ENCODE assay signal across 12 mouse cellular contexts in genomic region chr3:90114342-90114741, GRCm38 (mm10). TPM values are rescaled to one million over a fixed set of nuclear protein-coding genes. Genes with fewer than 3 reads are reported as not detected.
DNase-seq lines count a peak whose midpoint lies in the region; ATAC-seq and TF ChIP-seq lines count a peak whose summit lies in the region.
"Had no signal": no experiment of that assay in that cellular context is flagged by ENCODE, and none has a peak within 500 bp of the region (broad histone marks: within the 10 kb centered on the region; RNA-seq: fewer than 3 reads in every experiment).

No protein-coding gene starts in this region.

- DNase-seq in hindbrain, postnatal 0 days (ENCODE audit: low spot score) = peak; percentile 16
- DNase-seq in hindbrain, embryonic 10.5 days (ENCODE audit: low spot score) = no peak
- DNase-seq in A20 (ENCODE audit: low read depth, low spot score) (peak; percentile 58), Patski (ENCODE audit: low read depth, low spot score) (no peak)
- peak; percentile 73 for DNase-seq in lung, postnatal 36 days
- DNase-seq in urinary bladder, postnatal 25 days (ENCODE audit: low spot score) = no peak
- no peak for DNase-seq in right cerebral cortex, postnatal 25 days
- DNase-seq: cerebellum, adult 11 months; heart, postnatal 36 days; layer of hippocampus, adult 9-11 months had no signal

- in situ Hi-C loops in Patski (cut with MboI; ENCODE audit: low pct_unique_long_range_greater_than_20kb) = no loop called here

- H3K27ac ChIP-seq in hindbrain, postnatal 0 days = no peak overlapping the region
- no peak overlapping the region for H3K27ac ChIP-seq in hindbrain, embryonic 10.5 days

- CTCF ChIA-PET in Patski (lab: Charles Lee) = interaction anchor here (1.1 to 4.7 kb wide), 3 partner anchors 8 to 161 kb away, joined by 3 to 17 read pairs (median 3); no protein-coding TSS in a partner anchor

- no peak overlapping the region for H3K4me3 ChIP-seq in hindbrain, postnatal 0 days (ENCODE audit: low read length)
- H3K4me3 ChIP-seq in hindbrain, embryonic 10.5 days = no peak overlapping the region

- H3K9me3 ChIP-seq in hindbrain, postnatal 0 days (ENCODE audit: low read length) = no peaks in the 10 kb centered on the region
- no peaks in the 10 kb centered on the region for H3K9me3 ChIP-seq in hindbrain, embryonic 10.5 days

- H3K4me1 ChIP-seq in hindbrain, postnatal 0 days (ENCODE audit: insufficient read depth, low read length) = no peaks in the 10 kb centered on the region
- H3K4me1 ChIP-seq in hindbrain, embryonic 10.5 days (replicated peaks) = no peaks in the 10 kb centered on the region

- H3K36me3 ChIP-seq in hindbrain, postnatal 0 days (ENCODE audit: insufficient read depth, low read length) = no peaks in the 10 kb centered on the region
- no peaks in the 10 kb centered on the region for H3K36me3 ChIP-seq in hindbrain, embryonic 10.5 days

- no peak for TF ChIP-seq CTCF in hindbrain, postnatal 0 days (IDR thresholded peaks at IDR 0.05; ENCODE audit: low read depth)
- peak; percentile 38 for TF ChIP-seq CTCF in Patski (IDR thresholded peaks at IDR 0.05)

- 98% methylated on average over 2 of the region's 2 CpGs for WGBS in hindbrain, postnatal 0 days
- 85% methylated on average over 2 of the region's 2 CpGs for WGBS in hindbrain, embryonic 10.5 days

- POLR2A ChIA-PET in Patski (lab: Charles Lee) = interaction anchor here (0.6 kb wide), 2 partner anchors 83 to 414 kb away, joined by 3 read pairs; no protein-coding TSS in a partner anchor

- H3K9ac ChIP-seq in hindbrain, postnatal 0 days (replicated peaks; ENCODE audit: low read length) = no peak overlapping the region

- ATAC-seq in hindbrain, postnatal 0 days = no peak
- no peak for ATAC-seq in Patski
- ATAC-seq in frontal cortex, adult (ENCODE audit: low TSS enrichment) = no peak

- no peaks in the 10 kb centered on the region for H3K27me3 ChIP-seq in hindbrain, postnatal 0 days (ENCODE audit: insufficient read depth, low read length)
- H3K27me3 ChIP-seq in hindbrain, embryonic 10.5 days (ENCODE audit: insufficient read depth, poor library complexity, severe bottlenecking) = no peaks in the 10 kb centered on the region
- H3K27me3 ChIP-seq in Patski = no peaks in the 10 kb centered on the region

- H3K4me2 ChIP-seq in hindbrain, postnatal 0 days (ENCODE audit: low read depth, low read length) = no peak overlapping the region
- H3K4me2 ChIP-seq: liver, embryonic 11.5 days had no signal

RNA-seq across cellular contexts. Expression of gene Nup210l, which starts 10.4 kb away (rescaled TPM):
- total RNA-seq in hindbrain, postnatal 0 days (2014; rRNA removed) = 0.52 and 0.65 TPM in 2 replicates
- 0.11 TPM in 2 replicates for polyA plus RNA-seq in hindbrain, postnatal 0 days (2015; fragmentation: Nextera tagmentation; extraction: Ambion mirVana)
- polyA plus RNA-seq in hindbrain, embryonic 10.5 days (2016; fragmentation: Nextera tagmentation; extraction: Ambion mirVana) = 0.50 and 0.56 TPM in 2 replicates
- 0.46 TPM for polyA plus RNA-seq in Patski (2021)

RNA-seq across cellular contexts. Expression of gene Tpm3, which starts 41.9 kb away (rescaled TPM):
- total RNA-seq in hindbrain, postnatal 0 days (2014; rRNA removed) = 136 and 142 TPM in 2 replicates
- polyA plus RNA-seq in hindbrain, postnatal 0 days (2015; fragmentation: Nextera tagmentation; extraction: Ambion mirVana) = 300 and 302 TPM in 2 replicates
- polyA plus RNA-seq in hindbrain, embryonic 10.5 days (2016; fragmentation: Nextera tagmentation; extraction: Ambion mirVana) = 541 and 592 TPM in 2 replicates
- 501 TPM for polyA plus RNA-seq in Patski (2021)

Comparison
In these comparisons a context has a peak if more than half of its experiments do, and no peak if none do; other contexts are left out.
1. DNase-seq: peak in hindbrain, postnatal 0 days (single experiment), A20 (single experiment) and lung, postnatal 36 days (single experiment); none in hindbrain, embryonic 10.5 days (single experiment), Patski (single experiment), urinary bladder, postnatal 25 days (single experiment) and right cerebral cortex, postnatal 25 days (single experiment).